Mouse (Mus musculus): ENCODE data around the gene Gm20671.
"Not testable (repeated sequence)": the region's sequence is repeated elsewhere in the genome, so short reads cannot be mapped to it uniquely, and the experiment has no call there.

Gm20671 gene

GRCm38 (mm10) chr5:32785313-32785915 lies 41.5 kb downstream of the Gm20671 start, which contains the start of gene Pisd:
TSS of gene Pisd (minus strand) at chr5:32785646.
- DNase-seq (ENCODE audit: low spot score in 2 of 2): peak; percentile 98

- DNase-seq (ENCODE audit: low spot score in 2 of 2): no peak
These were observed 42.2 kb downstream of the Gm20671 start for GRCm38 (mm10) chr5:32784726-32785125.

GRCm38 (mm10) chr5:32781596-32781995 lies 45.3 kb downstream of the Gm20671 start:
- no peak for DNase-seq (ENCODE audit: low spot score in 2 of 2)

- DNase-seq (ENCODE audit: low spot score in 2 of 2): no peak
These were observed 48.7 kb downstream of the Gm20671 start for GRCm38 (mm10) chr5:32778168-32778567.

GRCm38 (mm10) chr5:32772361-32772760 lies 54.5 kb downstream of the Gm20671 start:
- no peak for DNase-seq (ENCODE audit: low spot score in 2 of 2)

GRCm38 (mm10) chr5:32767636-32768373 lies 59.1 kb downstream of the Gm20671 start:
- DNase-seq (ENCODE audit: low spot score in 2 of 2): no peak

GRCm38 (mm10) chr5:32767004-32767403 lies 59.9 kb downstream of the Gm20671 start:
- no peak for DNase-seq (ENCODE audit: low spot score in 2 of 2)

GRCm38 (mm10) chr5:32761566-32762140 lies 65.3 kb downstream of the Gm20671 start:
- no peak for DNase-seq (ENCODE audit: low spot score in 2 of 2)

GRCm38 (mm10) chr5:32760787-32761186 lies 66.1 kb downstream of the Gm20671 start:
- DNase-seq (ENCODE audit: low spot score in 2 of 2): no peak

GRCm38 (mm10) chr5:32760352-32760751 lies 66.6 kb downstream of the Gm20671 start:
- DNase-seq (ENCODE audit: low spot score in 2 of 2): not testable (repeated sequence)

GRCm38 (mm10) chr5:32759662-32760061 lies 67.2 kb downstream of the Gm20671 start:
- DNase-seq (ENCODE audit: low spot score in 2 of 2): no peak

GRCm38 (mm10) chr5:32756141-32756540 lies 70.8 kb downstream of the Gm20671 start:
- no peak for DNase-seq (ENCODE audit: low spot score in 2 of 2)

GRCm38 (mm10) chr5:32751736-32752135 lies 75.2 kb downstream of the Gm20671 start:
- no peak for DNase-seq (ENCODE audit: low spot score in 2 of 2)

- no peak for DNase-seq (ENCODE audit: low spot score in 2 of 2)
These were observed 78.0 kb downstream of the Gm20671 start for GRCm38 (mm10) chr5:32748936-32749335.

- peak; percentile 69 to 74 for DNase-seq (ENCODE audit: low spot score in 2 of 2)
These were observed 79.1 kb downstream of the Gm20671 start for GRCm38 (mm10) chr5:32747650-32748375.

GRCm38 (mm10) chr5:32745705-32746655 lies 80.9 kb downstream of the Gm20671 start:
- DNase-seq (ENCODE audit: low spot score in 2 of 2): peak; percentile 74 to 79

- DNase-seq (ENCODE audit: low spot score in 2 of 2): peak; percentile 90 to 91
These were observed 84.8 kb downstream of the Gm20671 start for GRCm38 (mm10) chr5:32742149-32742548.

GRCm38 (mm10) chr5:32741377-32741776 lies 85.5 kb downstream of the Gm20671 start:
- DNase-seq (ENCODE audit: low spot score in 2 of 2): peak; percentile 74 to 84

- peak; percentile 58 to 67 for DNase-seq (ENCODE audit: low spot score in 2 of 2)
These were observed 86.1 kb downstream of the Gm20671 start for GRCm38 (mm10) chr5:32740850-32741249.

GRCm38 (mm10) chr5:32740138-32740537 lies 86.8 kb downstream of the Gm20671 start:
- DNase-seq (ENCODE audit: low spot score in 2 of 2): no peak

GRCm38 (mm10) chr5:32736770-32737169 lies 90.1 kb downstream of the Gm20671 start:
- DNase-seq (ENCODE audit: low spot score in 2 of 2): not testable (repeated sequence)
